Mouse (Mus musculus) ES-CJ7 (cell line): ENCODE results near the gene Hyal3.

Experiments used
- DNase-seq: peaks from one replicate; pipeline ENCODE4 v3.0.0; 2011; ENCODE audit warnings: low read depth, low spot score

Gene Hyal3

DNA sequence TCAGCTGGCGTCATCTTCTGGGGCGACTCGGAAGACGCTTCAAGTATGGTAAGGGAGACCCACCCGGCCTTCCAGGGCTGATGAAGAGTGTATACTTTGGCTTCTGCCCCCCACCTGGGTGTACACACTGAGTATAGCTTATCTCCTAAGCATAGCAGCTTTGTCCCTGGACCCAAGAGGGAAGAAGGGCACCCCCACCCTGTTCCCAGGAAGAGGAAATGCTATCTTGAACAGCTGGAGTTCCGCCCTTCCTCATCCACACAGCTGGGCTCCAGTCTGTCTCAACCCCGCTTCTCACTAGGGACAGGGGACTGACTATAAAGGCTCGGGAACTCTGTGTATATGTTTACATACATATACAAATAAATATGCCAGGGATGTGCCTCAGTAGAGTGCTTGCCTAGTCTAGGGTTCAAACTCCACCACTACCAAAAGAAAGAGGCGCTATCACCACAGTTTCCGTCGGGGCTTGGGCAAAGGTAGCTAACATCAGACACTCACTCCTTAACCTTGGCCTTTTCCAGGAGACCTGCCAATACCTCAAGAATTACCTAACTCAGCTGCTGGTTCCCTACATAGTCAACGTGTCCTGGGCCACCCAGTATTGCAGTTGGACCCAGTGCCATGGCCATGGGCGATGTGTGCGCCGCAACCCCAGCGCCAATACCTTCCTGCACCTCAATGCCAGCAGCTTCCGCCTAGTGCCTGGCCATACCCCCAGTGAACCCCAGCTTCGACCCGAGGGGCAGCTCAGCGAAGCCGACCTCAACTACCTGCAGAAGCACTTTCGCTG, 8.9 kb upstream of the Hyal3 start:
- DNase-seq, result no peak

DNA sequence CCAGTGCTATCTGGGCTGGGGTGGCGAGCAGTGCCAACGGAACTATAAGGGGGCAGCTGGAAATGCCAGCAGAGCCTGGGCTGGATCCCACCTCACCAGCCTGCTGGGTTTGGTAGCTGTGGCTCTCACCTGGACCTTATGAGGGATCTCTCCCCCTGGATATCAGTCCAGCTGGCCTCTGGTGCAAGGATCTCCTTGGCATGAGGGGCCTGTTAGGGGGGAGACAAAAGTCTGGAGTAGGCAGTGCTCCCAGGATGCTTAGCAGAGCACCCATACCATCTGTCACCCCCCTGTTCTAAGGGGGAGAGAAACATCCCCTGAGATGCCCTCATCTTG, 8.3 kb upstream of the Hyal3 start:
- no peak for DNase-seq

DNA sequence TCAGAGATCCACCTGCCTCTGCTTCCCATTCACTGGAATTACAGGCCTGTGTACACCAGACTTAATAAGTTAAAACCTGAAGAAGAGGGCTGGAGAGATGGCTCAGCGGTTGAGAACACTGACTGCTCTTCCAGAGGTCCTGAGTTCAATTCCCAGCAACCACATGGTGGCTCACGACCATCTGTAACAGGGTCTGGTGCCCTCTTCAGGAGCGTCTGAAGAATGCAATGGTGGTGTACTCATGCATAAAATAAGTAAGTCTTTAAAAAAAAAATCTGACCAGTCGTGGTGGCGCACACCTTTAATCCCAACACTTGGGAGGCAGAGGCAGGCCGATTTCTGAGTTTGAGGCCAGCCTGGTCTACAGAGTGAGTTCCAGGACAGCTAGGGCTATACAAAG, 6.8 kb upstream of the Hyal3 start:
- peak; percentile 78 for DNase-seq

DNA sequence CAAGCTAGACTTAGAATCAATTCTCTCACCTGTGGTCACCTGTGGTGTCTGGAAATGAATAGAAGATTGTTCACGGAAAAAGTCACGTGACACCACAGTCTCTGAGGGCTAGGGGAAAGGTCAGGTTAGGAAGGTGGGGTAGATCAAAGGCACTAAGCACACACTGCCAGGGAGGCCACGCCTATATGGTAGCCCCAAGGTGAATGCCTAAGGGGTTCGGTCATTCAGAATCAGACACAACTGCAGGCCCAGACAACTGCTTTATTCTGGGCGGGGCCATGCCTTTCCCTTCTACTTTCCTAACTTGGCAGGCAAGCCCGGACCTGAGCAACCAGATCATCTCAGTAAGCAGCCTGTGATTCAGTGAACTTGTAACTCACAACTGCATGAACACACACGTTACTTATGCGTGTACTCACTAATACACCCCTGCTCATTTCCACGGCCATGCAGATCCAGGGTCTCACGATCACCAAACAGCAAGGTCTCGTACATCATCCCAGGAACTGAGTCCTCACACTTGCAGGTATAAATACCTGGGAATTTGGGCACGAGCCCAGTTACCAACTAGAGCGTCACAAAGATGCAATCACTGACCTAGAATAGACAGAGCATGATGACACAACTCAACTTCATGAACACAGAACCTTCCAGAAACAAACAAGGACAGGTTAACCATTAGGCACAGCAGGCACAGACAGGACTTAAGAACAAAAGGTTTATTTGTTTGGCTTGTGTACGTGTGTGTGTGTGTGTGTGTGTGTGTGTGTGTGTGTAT, 4.8 kb upstream of the Hyal3 start:
- DNase-seq, result peak; percentile 96

DNA sequence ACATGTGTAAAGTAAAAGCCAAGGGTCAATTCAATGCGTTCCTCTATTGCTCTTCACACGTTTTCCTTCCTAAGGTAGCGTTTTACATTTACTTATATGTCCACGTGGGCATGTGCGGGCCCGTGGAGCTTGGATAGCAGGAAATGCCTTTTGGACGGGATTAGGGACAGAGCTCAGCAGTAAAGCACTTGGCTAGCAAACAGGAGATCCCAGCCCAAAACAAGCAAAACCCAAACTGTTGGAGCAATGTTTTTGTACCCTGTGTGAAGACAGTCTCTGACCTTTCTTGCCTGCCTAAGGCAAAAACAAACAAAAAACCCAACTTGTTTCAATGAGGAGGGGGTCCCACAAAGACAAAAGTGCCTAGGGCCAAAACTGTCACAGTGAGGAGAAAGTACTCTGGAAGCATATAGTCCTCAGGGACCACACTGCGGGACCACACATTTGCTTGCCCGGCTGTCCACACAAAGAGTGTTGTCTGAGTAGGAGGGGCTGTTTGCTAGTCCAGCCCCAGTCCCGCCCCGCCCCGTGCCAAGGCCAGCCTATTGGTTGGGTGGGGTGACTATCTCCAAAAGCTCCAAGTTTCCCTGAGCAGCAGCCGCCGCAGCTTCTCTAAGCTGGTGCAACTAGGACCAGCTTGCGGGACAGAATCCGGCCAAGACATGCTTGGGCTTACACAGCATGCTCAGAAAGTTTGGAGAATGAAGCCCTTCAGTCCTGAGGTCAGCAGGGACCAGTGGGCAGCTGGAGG, 4.1 kb upstream of the Hyal3 start, which contains the start of gene Hyal1:
TSS of gene Hyal1 (plus strand) at position 571 of the 751 bp plus-strand sequence.
- DNase-seq, result peak; percentile 86

DNA sequence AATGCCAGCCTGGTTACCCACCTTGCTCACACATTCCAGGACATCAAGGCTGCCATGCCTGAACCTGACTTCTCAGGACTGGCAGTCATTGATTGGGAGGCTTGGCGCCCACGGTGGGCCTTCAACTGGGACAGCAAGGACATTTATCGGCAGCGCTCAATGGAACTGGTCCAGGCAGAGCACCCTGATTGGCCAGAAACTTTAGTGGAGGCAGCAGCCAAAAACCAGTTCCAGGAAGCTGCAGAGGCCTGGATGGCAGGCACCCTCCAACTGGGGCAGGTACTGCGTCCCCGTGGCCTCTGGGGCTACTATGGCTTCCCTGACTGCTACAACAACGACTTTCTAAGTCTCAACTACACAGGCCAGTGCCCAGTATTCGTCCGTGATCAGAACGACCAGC, 2.7 kb upstream of the Hyal3 start:
- DNase-seq, result no peak

DNA sequence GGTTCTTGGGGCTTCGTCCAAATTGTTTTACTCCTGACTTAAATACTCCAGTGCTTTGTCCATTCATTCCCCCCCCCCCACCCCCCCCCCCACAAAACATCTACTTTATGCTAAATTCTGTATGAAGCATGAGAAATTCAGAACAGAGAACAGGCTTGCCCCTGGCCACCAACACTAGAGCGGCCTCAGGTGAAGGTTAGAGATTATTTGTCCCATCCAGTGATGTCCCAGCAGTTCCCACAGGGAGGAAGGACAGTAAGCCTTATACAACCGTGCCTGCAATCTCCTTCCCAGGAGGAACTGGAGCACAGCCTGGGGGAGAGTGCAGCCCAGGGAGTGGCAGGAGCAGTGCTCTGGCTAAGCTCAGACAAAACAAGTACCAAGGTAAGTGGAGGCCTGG, 2.0 kb upstream of the Hyal3 start, which contains the start of gene Naa80:
TSS of gene Naa80 (plus strand) at position 301 of the 400 bp plus-strand sequence.
- no peak for DNase-seq

DNA sequence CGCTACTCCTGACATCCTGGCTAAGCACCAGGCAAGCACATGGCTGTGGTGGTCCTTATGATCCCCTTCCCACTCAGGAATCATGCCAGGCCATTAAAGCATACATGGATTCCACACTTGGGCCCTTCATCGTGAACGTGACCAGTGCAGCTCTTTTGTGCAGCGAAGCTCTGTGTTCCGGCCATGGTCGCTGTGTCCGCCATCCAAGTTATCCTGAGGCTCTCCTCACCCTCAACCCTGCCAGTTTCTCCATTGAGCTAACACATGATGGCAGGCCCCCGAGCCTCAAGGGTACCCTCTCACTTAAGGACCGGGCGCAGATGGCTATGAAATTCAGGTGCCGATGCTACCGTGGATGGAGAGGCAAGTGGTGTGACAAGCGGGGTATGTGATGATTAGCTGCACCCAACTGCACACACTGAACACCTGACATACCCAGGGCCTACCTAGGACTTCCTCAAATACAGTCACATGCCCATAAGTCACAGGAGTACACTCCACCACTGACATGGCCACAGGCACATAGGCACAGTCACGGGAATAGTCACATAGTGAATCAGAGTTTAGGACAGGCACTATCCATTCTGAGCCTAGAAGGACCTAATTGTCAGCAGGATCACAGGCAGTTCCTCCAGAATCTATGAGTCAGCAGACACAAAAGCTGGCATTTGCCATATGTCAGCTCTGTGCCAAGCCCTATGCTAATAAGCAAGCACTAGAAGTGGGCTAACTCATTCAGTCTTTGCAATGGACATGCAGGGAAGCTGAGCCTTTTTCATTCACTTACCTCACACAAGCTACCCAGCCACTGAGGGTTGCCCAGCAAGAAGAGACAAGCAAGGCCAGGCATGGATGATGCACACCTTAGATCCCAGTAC, 1.4 kb upstream of the Hyal3 start:
- no peak for DNase-seq

DNA sequence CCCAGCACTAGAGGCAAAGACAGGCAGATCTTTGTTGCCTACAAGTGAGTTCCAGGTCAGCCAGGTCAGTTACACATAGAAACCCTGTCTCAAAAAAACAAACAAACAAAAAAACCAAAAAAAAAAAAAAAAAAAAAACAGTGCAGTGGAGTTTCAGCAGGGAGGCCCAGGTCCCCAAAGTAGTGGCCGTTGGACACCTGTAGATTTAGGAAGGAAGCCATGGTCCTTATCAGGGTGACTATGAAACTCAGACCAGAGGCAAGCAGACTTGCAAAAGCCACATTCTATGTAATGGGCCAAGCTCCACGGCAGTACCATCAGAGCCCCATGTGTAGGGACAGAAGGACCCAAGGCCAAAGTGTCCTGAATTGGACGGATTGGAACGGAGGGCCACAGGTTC, 966 bp downstream of the Hyal3 start:
- no peak for DNase-seq

DNA sequence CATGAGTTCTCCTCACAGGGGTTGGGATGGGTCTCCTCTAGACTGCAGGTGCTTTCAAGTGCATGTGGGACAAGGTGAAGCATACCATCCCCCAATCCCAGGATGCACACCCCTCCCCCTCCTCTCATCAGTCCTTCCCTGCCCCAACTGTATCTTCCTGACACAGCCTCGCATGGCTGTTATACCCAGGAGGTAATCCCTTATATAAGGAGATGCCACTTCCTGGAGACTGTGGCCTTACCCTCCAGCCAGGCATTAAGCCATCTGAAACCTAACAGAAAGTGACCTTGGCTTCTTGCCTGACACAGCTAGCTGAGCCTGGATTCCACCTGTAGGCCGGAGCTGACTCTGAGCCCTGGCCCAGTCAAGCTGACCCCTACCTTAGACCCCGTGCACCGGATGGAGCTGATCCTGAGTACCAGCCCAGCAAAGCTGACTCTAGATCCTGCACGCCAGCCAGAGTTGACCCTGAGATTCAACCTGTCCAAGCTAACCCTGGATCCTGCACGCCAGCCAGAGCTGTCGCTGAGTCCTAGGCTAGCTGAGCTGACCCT, 2.0 kb downstream of the Hyal3 start:
- DNase-seq, result no peak

DNA sequence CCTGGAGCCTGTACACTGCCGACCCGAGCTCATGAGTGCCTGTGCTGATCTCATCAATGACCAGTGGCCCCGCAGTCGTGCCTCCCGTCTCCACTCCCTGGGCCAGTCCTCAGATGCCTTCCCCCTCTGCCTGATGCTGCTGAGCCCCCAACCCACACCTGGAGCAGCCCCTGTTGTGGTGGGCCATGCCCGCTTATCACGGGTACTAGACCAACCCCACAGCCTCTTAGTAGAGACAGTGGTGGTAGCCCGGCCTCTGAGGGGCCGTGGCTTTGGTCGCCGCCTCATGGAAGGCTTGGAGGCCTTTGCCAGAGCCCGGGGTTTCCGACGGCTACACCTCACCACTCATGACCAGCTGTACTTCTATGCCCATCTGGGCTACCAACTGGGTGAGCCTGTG, 2.6 kb downstream of the Hyal3 start:
- DNase-seq, result no peak

DNA sequence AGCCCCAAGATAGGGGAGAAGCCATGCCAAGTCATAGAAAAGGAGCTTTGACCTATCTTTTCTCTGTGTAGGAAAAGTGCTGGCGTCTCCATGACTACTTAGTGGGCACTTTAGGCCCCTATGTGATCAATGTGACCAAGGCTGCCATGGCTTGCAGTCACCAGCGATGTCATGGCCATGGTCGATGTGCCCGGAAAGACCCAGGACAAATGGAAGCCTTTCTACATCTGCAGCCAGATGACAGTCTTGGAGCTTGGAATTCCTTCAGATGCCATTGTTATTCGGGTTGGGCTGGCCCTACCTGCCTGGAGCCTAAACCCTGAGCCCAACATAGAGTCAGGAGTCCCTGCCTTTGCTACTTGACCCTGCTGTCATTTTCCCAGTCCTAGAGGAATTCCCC, 5.9 kb downstream of the Hyal3 start:
- no peak for DNase-seq

DNA sequence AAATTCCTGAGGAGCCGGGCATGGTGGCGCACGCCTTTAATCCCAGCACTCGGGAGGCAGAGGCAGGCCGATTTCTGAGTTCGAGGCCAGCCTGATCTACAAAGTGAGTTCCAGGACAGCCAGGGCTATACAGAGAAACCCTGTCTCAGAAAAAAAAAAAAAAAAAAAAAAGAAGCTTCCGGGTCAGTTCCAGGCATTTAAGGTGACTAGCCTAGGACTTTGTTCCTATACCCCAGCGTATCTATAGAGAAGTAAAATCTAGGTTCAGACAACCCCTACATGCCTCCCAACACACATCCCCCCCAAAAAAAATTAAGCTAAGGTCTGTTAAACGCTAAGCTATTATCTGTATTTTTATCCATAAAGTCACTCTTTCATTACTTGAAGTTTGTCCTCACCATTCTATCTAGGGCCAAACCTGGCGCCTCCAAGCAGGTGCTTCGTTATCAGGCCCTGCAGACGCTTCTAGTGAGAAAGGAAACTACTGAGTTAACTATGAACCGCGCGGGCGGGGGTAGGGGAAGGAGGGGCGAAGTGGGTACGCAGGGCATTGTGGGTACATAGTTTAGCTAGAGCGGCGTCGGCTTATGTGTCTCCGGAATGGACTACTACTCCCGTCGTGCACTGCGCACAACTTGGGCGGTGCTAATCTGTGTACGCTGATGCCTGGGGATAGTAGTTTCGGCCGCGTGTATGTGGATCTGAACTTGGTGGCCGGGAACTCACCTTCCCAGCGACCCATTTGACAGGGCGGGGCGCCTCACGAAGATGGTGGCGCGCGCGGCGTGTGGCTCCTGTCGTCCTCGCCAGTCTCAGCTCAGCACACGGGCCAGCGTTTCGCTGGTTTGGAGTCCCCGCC, 6.6 kb downstream of the Hyal3 start, which contains the start of gene Ifrd2:
TSS of gene Ifrd2 (plus strand) at position 669 of the 859 bp plus-strand sequence.
- peak; percentile 99 for DNase-seq

DNA sequence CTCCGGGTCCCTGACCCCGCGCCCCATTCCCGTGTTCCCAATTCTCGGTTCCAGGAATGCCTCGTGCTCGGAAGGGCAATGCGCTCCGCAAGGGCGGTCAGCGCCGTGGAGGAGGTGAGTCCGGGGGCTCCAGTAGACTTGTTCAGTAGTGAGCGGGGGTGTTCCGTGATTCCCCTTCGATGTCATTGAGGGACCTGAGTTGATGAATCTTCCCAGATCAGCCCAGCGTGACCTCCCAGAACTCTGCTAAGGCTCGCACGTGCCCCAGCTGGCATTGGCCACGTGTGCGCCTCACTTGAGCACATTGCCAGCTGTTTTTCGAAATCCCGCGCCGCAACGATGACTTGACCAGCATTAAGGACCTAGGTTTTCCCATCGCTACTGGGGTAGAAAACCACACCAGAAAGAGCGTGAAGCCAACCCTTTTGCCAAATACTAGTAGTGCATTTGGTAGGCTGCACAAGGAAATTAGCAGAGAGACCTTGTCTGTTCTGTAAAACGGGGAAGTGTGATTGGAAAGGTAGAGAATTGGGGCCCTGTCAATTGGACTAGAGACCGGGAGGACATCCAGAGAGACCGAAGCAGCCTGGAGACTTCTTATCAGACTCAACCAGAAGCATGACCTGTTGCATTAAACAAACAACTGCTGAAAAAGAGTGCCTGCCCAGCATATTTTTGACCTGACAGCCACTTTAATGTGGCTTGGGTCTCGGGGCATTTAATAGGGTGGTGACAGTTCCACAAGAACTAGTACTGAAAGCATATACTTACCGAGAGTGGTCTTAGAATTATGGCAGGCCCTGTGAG, 7.4 kb downstream of the Hyal3 start:
- peak; percentile 47 for DNase-seq

DNA sequence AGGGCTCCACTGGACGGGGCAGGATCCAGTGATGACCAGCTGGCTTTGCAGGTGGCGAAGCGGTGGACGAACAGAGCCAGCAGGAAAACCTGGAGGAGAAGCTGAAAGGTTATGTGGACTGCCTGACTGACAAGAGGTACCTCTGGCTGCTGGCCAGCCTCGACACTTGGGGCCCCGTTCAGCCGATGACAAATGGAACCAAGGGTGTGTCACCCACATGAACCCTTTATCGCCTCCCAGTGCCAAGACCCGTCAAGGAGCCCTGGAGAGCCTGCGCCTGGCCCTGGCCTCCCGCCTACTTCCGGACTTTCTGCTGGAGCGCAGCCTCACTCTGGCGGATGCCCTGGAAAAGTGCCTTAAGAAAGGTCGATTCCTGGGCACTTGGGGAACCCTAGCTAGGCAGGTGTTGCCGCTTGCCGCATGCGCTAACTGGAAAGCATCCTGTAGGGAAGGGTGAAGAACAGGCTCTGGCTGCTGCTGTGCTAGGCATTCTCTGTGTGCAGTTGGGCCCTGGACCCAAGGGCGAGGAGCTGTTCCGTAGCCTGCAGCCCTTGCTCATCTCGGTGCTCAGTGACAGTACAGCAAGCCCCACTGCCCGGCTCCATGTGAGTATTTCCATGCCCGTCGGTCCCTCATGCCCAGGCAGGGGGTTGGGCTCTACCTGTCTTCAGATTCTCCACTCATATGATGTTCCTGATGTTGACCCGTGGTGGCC, 9.6 kb downstream of the Hyal3 start:
- peak; percentile 76 for DNase-seq

DNA sequence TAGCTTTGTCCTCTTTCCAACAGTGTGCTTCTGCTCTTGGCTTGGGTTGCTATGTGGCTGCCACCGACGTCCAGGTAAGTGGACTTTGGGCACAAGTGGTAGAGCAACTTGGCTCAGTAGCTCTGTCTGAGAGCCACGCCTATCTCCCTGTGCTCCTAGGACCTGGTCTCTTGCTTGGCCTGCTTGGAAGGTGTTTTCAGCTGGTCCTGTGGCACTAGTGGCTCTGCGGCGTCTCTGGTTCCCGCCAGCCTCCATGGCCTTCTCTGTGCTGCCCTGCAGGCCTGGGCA, 10.1 kb downstream of the Hyal3 start:
- no peak for DNase-seq

DNA sequence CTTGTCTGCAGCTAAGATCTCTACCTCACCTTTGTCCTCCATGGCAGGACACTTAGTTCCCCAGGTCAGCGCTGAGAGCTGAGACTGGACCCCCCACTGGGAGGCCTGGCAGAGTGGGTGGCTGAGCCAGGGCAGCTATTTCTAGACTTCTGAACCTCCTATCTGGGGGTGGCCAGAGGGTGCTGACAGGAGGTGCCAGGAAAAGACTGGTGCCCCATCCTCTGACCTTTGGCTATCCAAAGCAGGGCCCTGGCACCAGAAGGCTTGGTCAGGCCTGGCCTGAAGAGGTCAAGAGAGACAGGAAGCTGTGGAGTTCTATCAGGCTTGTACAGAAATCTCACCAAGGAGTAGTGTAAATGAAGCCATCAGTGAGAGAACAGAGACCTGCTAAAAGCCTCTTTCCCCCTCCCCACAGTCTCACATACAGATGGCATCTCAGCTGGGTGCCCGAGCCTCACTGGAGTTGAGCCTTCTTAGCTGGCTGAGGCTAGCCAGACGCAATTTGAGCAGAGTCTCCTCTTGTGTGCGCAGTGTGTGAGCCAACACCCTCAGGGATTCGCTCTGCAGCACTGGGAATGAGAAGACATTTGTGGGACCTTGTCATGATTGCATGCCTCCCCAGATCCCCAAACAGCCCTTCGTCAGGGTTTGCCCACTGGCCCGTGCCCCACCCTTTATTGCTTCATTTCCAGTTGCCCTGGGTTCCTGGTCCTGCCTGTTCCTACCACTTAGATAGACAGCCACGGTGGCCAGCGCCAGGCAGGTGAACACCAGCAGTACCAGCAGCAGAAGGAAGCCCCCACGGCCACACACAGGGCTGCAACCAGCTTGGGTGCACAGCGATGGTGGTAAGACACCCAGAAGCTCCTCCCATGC, 12.7 kb downstream of the Hyal3 start:
- DNase-seq, result no peak
